Mouse (Mus musculus) CH12.LX (cell line): ENCODE results near the gene Polr2m. TPM values are rescaled to one million over a fixed set of nuclear protein-coding genes. Genes with fewer than 3 reads are reported as not detected.
A peak's percentile ranks its signal among the peaks of the same experiment; 100 is the strongest.

Source experiments
- DNase-seq: peaks from one replicate; pipeline ENCODE4 v3.0.0-alpha.2; 2013; ENCODE audit errors: extremely low read depth
- H3K27ac ChIP-seq: 2 replicates; pipeline ENCODE4 v1.5.1; 2012; ENCODE audit warnings: low read depth, mild to moderate bottlenecking, control low read depth, moderate library complexity; ENCODE audit not compliant: insufficient read depth
- H3K27me3 ChIP-seq: replicated peaks from 2 replicates; pipeline ENCODE3; 2012; ENCODE audit warnings: inconsistent platforms
- H3K36me3 ChIP-seq, 2 experiments: replicated peaks in 1 of 2; 2 replicates each; pipeline versions ENCODE3 to v1.6.1; 2012; ENCODE audit warnings: inconsistent platforms in 1 of 2, low read length in 1 of 2, mild to moderate bottlenecking in 1 of 2, mixed read lengths in 1 of 2, moderate library complexity in 1 of 2; ENCODE audit not compliant: control insufficient read depth in 1 of 2, insufficient read depth in 1 of 2
- H3K4me1 ChIP-seq, 2 experiments: 2 replicates each; pipeline ENCODE4 v1.6.1; 2012; ENCODE audit warnings: inconsistent platforms in 1 of 2, moderate library complexity in 1 of 2; ENCODE audit not compliant: insufficient read depth in 2 of 2, control insufficient read depth in 1 of 2
- H3K4me2 ChIP-seq: 2 replicates; pipeline ENCODE4 v1.6.1; 2012; ENCODE audit warnings: low read depth, mild to moderate bottlenecking, control low read depth; ENCODE audit not compliant: poor library complexity, insufficient read depth, severe bottlenecking
- H3K4me3 ChIP-seq, 3 experiments: fragments of 150-350 bp in 1 of 3; sonication (generic) in 1 of 3; replicated peaks in 1 of 3; 2 replicates each; pipeline versions ENCODE3 to v1.5.1; 2011 to 2012; ENCODE audit warnings: low read depth in 2 of 3, low read length in 2 of 3, mild to moderate bottlenecking in 2 of 3, moderate library complexity in 2 of 3, control low read depth in 1 of 3, improper control_type of control experiment in 1 of 3, inconsistent platforms in 1 of 3, mixed read lengths in 1 of 3; ENCODE audit not compliant: poor library complexity in 1 of 3
- H3K79me2 ChIP-seq: replicated peaks from 2 replicates; pipeline ENCODE4 v1.6.1; 2012; ENCODE audit warnings: mild to moderate bottlenecking, moderate library complexity; ENCODE audit not compliant: control insufficient read depth, poor library complexity, insufficient read depth, severe bottlenecking; ENCODE audit errors: extremely low read depth
- H3K9ac ChIP-seq: 2 replicates; pipeline ENCODE4 v1.6.1; 2012; ENCODE audit warnings: low read depth, mild to moderate bottlenecking, control low read depth, moderate library complexity; ENCODE audit not compliant: insufficient read depth
- H3K9me3 ChIP-seq: replicated peaks from 2 replicates; pipeline ENCODE3; 2012; ENCODE audit warnings: low read length, inconsistent platforms, mixed read lengths
- BHLHE40 ChIP-seq: IDR thresholded peaks from 2 replicates; pipeline ENCODE4 v1.6.1; 2011; ENCODE audit warnings: mild to moderate bottlenecking, low read depth, low read length, improper control_type of control experiment
- CHD1 ChIP-seq: IDR thresholded peaks from 2 replicates; pipeline ENCODE4 v1.6.1; 2012; ENCODE audit warnings: low read depth, low read length, improper control_type of control experiment, inconsistent platforms
- CTCF ChIP-seq, 2 experiments: IDR thresholded peaks in 1 of 2; conservative IDR thresholded peaks in 1 of 2; 2 replicates each; pipeline ENCODE4 v1.5.1; 2011 to 2012; ENCODE audit warnings: low read depth in 2 of 2, low read length in 2 of 2, improper control_type of control experiment in 1 of 2, inconsistent platforms in 1 of 2, mild to moderate bottlenecking in 1 of 2, moderate library complexity in 1 of 2
- E2F4 ChIP-seq: IDR thresholded peaks from 2 replicates; pipeline ENCODE4 v1.6.1; 2011; ENCODE audit warnings: low read depth, low read length, improper control_type of control experiment; ENCODE audit not compliant: insufficient replicate concordance
- EP300 ChIP-seq: IDR thresholded peaks from 2 replicates; pipeline ENCODE4 v1.6.1; 2011; ENCODE audit warnings: low read length, improper control_type of control experiment
- GABPA ChIP-seq: IDR thresholded peaks from 2 replicates; pipeline ENCODE4 v1.6.1; 2012; ENCODE audit warnings: low read depth, low read length, improper control_type of control experiment, inconsistent platforms; ENCODE audit not compliant: insufficient replicate concordance
- HCFC1 ChIP-seq: IDR thresholded peaks from 2 replicates; pipeline ENCODE4 v1.6.1; 2012; ENCODE audit warnings: low read depth, mild to moderate bottlenecking, inconsistent platforms, low read length, improper control_type of control experiment
- IRF4 ChIP-seq: IDR thresholded peaks from 2 replicates; pipeline ENCODE4 v1.6.1; 2014; ENCODE audit warnings: low read depth, mild to moderate bottlenecking, inconsistent platforms, low read length, improper control_type of control experiment
- JUN ChIP-seq: IDR thresholded peaks from 2 replicates; pipeline ENCODE4 v1.6.1; 2011; ENCODE audit warnings: low read depth, mild to moderate bottlenecking, low read length, improper control_type of control experiment, moderate library complexity; ENCODE audit not compliant: insufficient read depth
- JUND ChIP-seq: conservative IDR thresholded peaks from 2 replicates; pipeline ENCODE4 v1.6.1; 2011; ENCODE audit warnings: low read depth, low read length, improper control_type of control experiment
- KAT2A ChIP-seq: IDR thresholded peaks from 2 replicates; pipeline ENCODE4 v1.6.1; 2012; ENCODE audit warnings: low read length, improper control_type of control experiment, inconsistent platforms; ENCODE audit not compliant: insufficient replicate concordance
- MAFK ChIP-seq: IDR thresholded peaks from 2 replicates; pipeline ENCODE4 v1.6.1; 2011; ENCODE audit warnings: low read length, improper control_type of control experiment; ENCODE audit not compliant: insufficient replicate concordance
- MAX ChIP-seq: IDR thresholded peaks from 2 replicates; pipeline ENCODE4 v1.6.1; 2011; ENCODE audit warnings: low read length, improper control_type of control experiment
- MAZ ChIP-seq: IDR thresholded peaks from 2 replicates; pipeline ENCODE4 v1.6.1; 2012; ENCODE audit warnings: low read depth, mild to moderate bottlenecking, inconsistent platforms, low read length, improper control_type of control experiment, moderate library complexity
- MXI1 ChIP-seq: IDR thresholded peaks from 2 replicates; pipeline ENCODE4 v1.6.1; 2011; ENCODE audit warnings: mild to moderate bottlenecking, low read depth, low read length, improper control_type of control experiment
- NELFE ChIP-seq: IDR thresholded peaks from 2 replicates; pipeline ENCODE4 v1.6.1; 2011; ENCODE audit warnings: low read depth, low read length, improper control_type of control experiment
- PAX5 ChIP-seq: IDR thresholded peaks from 2 replicates; pipeline ENCODE4 v1.6.1; 2012; ENCODE audit warnings: low read length, inconsistent platforms, mixed read lengths
- POLR2A ChIP-seq: IDR thresholded peaks from 2 replicates; pipeline ENCODE4 v1.6.1; 2011; ENCODE audit warnings: low read depth, mild to moderate bottlenecking, improper control_type of control experiment, low read length
- POLR2AphosphoS2 ChIP-seq: IDR thresholded peaks from 2 replicates; pipeline ENCODE4 v1.6.1; 2011; ENCODE audit warnings: low read depth, low read length, improper control_type of control experiment
- RAD21 ChIP-seq: IDR thresholded peaks from 2 replicates; pipeline ENCODE4 v1.6.1; 2011; ENCODE audit warnings: low read depth, mild to moderate bottlenecking, low read length, improper control_type of control experiment, moderate library complexity
- RCOR1 ChIP-seq: conservative IDR thresholded peaks from 2 replicates; pipeline ENCODE4 v1.6.1; 2012; ENCODE audit warnings: low read depth, mild to moderate bottlenecking, inconsistent platforms, low read length, improper control_type of control experiment
- SMC3 ChIP-seq: IDR thresholded peaks from 2 replicates; pipeline ENCODE4 v1.6.1; 2011; ENCODE audit warnings: low read depth, low read length, improper control_type of control experiment
- TBP ChIP-seq: conservative IDR thresholded peaks from 2 replicates; pipeline ENCODE4 v1.6.1; 2011; ENCODE audit warnings: low read depth, low read length, improper control_type of control experiment
- UBTF ChIP-seq: IDR thresholded peaks from 2 replicates; pipeline ENCODE4 v1.6.1; 2012; ENCODE audit warnings: low read depth, mild to moderate bottlenecking, inconsistent platforms, low read length, improper control_type of control experiment, moderate library complexity
- USF2 ChIP-seq: conservative IDR thresholded peaks from 2 replicates; pipeline ENCODE4 v1.6.1; 2011; ENCODE audit warnings: low read depth, low read length, improper control_type of control experiment
- ZMIZ1 ChIP-seq: IDR thresholded peaks from 2 replicates; pipeline ENCODE4 v1.6.1; 2012; ENCODE audit warnings: low read depth, mild to moderate bottlenecking, inconsistent platforms, low read length, improper control_type of control experiment
- ZNF384 ChIP-seq: IDR thresholded peaks from 2 replicates; pipeline ENCODE4 v1.6.1; 2012; ENCODE audit warnings: low read depth, low read length, improper control_type of control experiment, inconsistent platforms
- dilution Hi-C: fragments of 300-500 bp; cut with MboI; formaldehyde crosslinking; loops from 2 replicates; pipeline ENCODE4 v1.14.3; 2020; ENCODE audit warnings: low sequenced_read_pairs; ENCODE audit not compliant: extremely low pct_unique_long_range_greater_than_20kb, extremely low pct_ligation_motif_present
- in situ Hi-C: fragments of 300-500 bp; cut with MboI; formaldehyde crosslinking; loops from 3 replicates; pipeline ENCODE4 v1.14.3; 2019; ENCODE audit warnings: low sequenced_read_pairs, low pct_ligation_motif_present, low pct_unique_long_range_greater_than_20kb, mixed read lengths
- polyA plus RNA-seq: library from polyadenylated mRNA; unstranded; fragments of >175 nt; gene quantifications from 2 replicates; pipeline ENCODE4 v1.2.1, GENCODE M21; 2012; ENCODE audit warnings: low read depth; ENCODE audit not compliant: insufficient read length
- total RNA-seq, 2 experiments: library from RNA; depleted of rRNA; stranded (reverse); fragments of 300-350 nt in 1 of 2; fragments of >200 nt in 1 of 2; gene quantifications; 2 replicates each; pipeline ENCODE4 v1.2.3; 2012 to 2014

Polr2m gene
- total and polyA plus RNA-seq, 3 experiments = 147 to 255 (median 224) TPM

GRCm38 (mm10) chr9:71467434-71467833 lies 18.3 kb downstream of the Polr2m start:
- dilution Hi-C loops (no loop called here), in situ Hi-C loops (no loop called here)
- H3K4me2 ChIP-seq = no peak overlapping the region
- H3K9me3 ChIP-seq = no peaks in the 10 kb centered on the region
- no peak overlapping the region for H3K9ac ChIP-seq
- no peaks in the 10 kb centered on the region for H3K79me2 ChIP-seq
- no peaks in the 10 kb centered on the region for H3K27me3 ChIP-seq
- H3K36me3 ChIP-seq = peaks cover 0 to 6% of the 10 kb centered on the region in 2 experiments
- DNase-seq = no peak
- TF ChIP-seq RCOR1 (no peak), MXI1 (no peak), MAZ (no peak), UBTF (no peak), IRF4 (no peak), NELFE (no peak), JUND (no peak), POLR2AphosphoS2 (no peak), MAX (no peak), USF2 (no peak), HCFC1 (no peak), POLR2A (no peak), TBP (no peak)
- no peaks in the 10 kb centered on the region for H3K4me1 ChIP-seq
- no peak overlapping the region for H3K4me3 ChIP-seq
- no peak overlapping the region for H3K27ac ChIP-seq

DNA sequence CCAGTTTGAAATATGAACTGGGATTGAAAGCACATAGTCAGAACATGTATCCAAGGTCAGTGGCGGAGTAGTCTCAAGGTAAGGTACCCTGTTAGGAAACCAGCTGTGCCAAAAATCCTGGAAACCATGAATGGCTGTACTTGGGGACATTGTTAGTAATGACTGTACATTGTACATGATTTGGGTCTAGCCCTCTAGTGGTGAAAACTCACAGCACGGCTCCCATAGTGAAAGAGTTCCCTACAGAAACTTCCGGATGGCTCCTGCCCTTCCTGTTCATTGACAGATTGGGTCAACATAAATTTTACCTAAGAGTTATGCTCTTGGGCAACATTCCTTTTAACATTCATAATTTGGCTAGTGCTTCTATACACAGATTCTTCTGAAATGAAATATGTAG lies 19.6 kb downstream of the Polr2m start:
- dilution Hi-C loops = no loop called here
- no peak for TF ChIP-seq ZNF384
- TF ChIP-seq UBTF = no peak
- TF ChIP-seq GABPA = no peak
- TF ChIP-seq IRF4 = no peak
- no peak for TF ChIP-seq KAT2A
- no peak for TF ChIP-seq HCFC1
- peak; percentile 57 to 70; a peak in 3 of 4 replicates for TF ChIP-seq CTCF (conservative IDR thresholded peaks at IDR 0.05 in 1 of 2, IDR thresholded peaks at IDR 0.05 in 1 of 2; ENCODE audit: low read depth in 2 of 2, low read length in 2 of 2)
- no peak for TF ChIP-seq NELFE
- TF ChIP-seq POLR2AphosphoS2 = no peak
- TF ChIP-seq MAFK = no peak
- TF ChIP-seq BHLHE40 = no peak
- no peak for TF ChIP-seq TBP
- TF ChIP-seq PAX5 = no peak
- no peak for TF ChIP-seq JUND
- TF ChIP-seq RCOR1 = no peak
- TF ChIP-seq E2F4 = no peak
- TF ChIP-seq ZMIZ1 = no peak
- no peak for TF ChIP-seq POLR2A
- peak; percentile 19 for TF ChIP-seq RAD21
- TF ChIP-seq EP300 = no peak
- peak; percentile 50 for TF ChIP-seq SMC3
- no peak for TF ChIP-seq MAZ
- TF ChIP-seq CHD1 = no peak
- TF ChIP-seq JUN = no peak
- TF ChIP-seq, all 38 proteins: peak for 3
- 0 out of 4 replicates have a peak, but pooled peaks cover 0 to 3% of the 10 kb centered on the region in 2 experiments for H3K4me1 ChIP-seq
- in situ Hi-C loops = no loop called here
- H3K9ac ChIP-seq = no peak overlapping the region
- H3K4me3 ChIP-seq = no peak overlapping the region
- H3K36me3 ChIP-seq = peaks cover 0 to 2% of the 10 kb centered on the region in 2 experiments
- H3K4me2 ChIP-seq = no peak overlapping the region
- no peaks in the 10 kb centered on the region for H3K79me2 ChIP-seq
- DNase-seq = no peak
- H3K27me3 ChIP-seq = no peaks in the 10 kb centered on the region
- H3K9me3 ChIP-seq = no peaks in the 10 kb centered on the region
- no peak overlapping the region for H3K27ac ChIP-seq
